Mouse (Mus musculus): ENCODE measurements at regions not wholly inside any gene's neighbourhood (a gene's known extent, or its start where the extent isn't known, plus 50 kb on each side); places are given as distances from the start of the nearest gene placed in this dataset.

DNA sequence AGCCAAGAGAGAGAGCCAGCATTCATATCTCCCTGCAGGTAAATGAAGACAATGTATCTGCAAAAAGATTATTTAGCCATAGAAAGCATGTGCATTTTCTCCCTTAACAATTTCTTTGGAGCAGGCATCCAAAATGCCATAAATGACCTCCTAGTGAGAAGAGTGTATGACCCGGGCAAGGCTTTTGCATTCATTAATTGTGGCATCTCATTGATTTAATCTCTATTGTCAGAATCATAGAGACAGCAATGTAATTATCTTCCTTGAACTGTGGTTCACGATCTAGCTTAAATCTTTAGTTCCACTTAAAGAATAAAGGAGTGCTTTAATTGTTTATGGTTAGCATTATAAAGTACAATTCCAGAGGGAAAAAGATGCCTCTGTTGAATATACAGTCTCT lies 190.5 kb upstream of the Prkd1 start:
- H3K4me2 ChIP-seq: no peak overlapping the region
- ATAC-seq (replicated peaks; ENCODE audit: low FRiP score) (no peak), DNase-seq (ENCODE audit: low spot score) (no peak)
- H3K9me3 ChIP-seq (ENCODE audit: control insufficient read depth, low read length): no peaks in the 10 kb centered on the region
- no peaks in the 10 kb centered on the region for H3K4me1 ChIP-seq (replicated peaks; ENCODE audit: control insufficient read depth, insufficient read depth, low read length)
- WGBS: 80% methylated on average over 2 of the region's 2 CpGs
- no peak overlapping the region for H3K27ac ChIP-seq (ENCODE audit: low read depth, low read length)
- H3K27me3 ChIP-seq (replicated peaks; ENCODE audit: control insufficient read depth, insufficient read depth, low read length): no peaks in the 10 kb centered on the region
- H3K4me3 ChIP-seq (ENCODE audit: low read depth, low read length): no peak overlapping the region
- H3K36me3 ChIP-seq (ENCODE audit: control insufficient read depth, insufficient read depth, low read length): no peaks in the 10 kb centered on the region
- H3K9ac ChIP-seq (ENCODE audit: low read depth, low read length): no peak overlapping the region

DNA sequence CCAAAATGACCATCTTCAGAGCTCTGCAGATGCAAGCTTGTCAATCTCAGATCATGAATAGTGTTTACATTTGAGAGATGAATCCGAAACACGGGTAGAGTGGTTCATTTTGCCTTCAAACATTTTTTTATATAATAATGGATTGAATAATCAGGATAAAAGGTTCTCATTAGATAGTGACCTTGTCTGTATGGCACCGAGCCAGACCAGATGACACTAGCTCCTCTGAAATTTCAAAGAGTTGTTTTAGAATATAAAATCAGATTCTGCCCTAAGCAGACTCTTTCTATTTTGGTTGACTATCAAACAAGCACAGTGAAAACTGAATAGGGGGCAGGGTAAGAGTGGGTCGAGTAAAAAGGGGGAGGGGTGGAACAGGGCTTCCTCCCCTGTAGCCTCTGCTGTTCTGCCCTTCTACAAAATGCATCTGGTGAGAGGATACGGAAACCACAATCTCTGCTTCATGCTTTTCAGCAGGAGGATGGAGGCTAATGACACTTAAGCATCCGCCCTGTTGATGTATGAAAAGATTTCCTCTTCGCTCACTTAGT lies 159.9 kb upstream of the Prkd1 start:
- Histone ChIP-seq H3K4me1 (replicated peaks; ENCODE audit: control insufficient read depth, insufficient read depth, low read length) (no peaks in the 10 kb centered on the region), H3K4me2 (no peak overlapping the region), H3K36me3 (ENCODE audit: control insufficient read depth, insufficient read depth, low read length) (no peaks in the 10 kb centered on the region), H3K27ac (ENCODE audit: low read depth, low read length) (no peak overlapping the region), H3K4me3 (ENCODE audit: low read depth, low read length) (no peak overlapping the region), H3K27me3 (replicated peaks; ENCODE audit: control insufficient read depth, insufficient read depth, low read length) (no peaks in the 10 kb centered on the region), H3K9me3 (ENCODE audit: control insufficient read depth, low read length) (no peaks in the 10 kb centered on the region), H3K9ac (ENCODE audit: low read depth, low read length) (no peak overlapping the region)
- WGBS: 72% methylated on average over 7 of the region's 7 CpGs
- ATAC-seq (replicated peaks; ENCODE audit: low FRiP score): no peak
- DNase-seq (ENCODE audit: low spot score): no peak

DNA sequence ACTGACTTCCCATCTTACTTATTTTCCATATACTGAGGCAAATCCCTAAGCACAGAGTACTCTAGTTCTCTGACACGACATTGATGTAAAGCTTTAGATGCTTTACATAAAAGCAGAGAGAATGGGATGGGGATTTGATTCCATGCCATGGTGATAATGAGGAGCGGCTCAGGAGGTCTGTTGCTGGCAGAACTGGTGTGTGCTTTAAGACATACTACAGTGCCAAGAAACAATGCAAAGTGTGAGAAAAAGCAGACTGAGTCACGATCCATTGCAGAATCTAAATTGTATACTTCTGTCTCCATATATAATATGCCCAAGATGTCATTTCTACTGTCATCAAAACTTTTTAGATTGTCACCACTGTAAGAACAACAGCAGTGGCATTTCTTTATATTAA lies 155.5 kb upstream of the Prkd1 start:
- Histone ChIP-seq H3K27me3 (replicated peaks; ENCODE audit: control insufficient read depth, insufficient read depth, low read length) (no peaks in the 10 kb centered on the region), H3K4me3 (ENCODE audit: low read depth, low read length) (no peak overlapping the region), H3K9me3 (ENCODE audit: control insufficient read depth, low read length) (no peaks in the 10 kb centered on the region), H3K27ac (ENCODE audit: low read depth, low read length) (no peak overlapping the region), H3K36me3 (ENCODE audit: control insufficient read depth, insufficient read depth, low read length) (no peaks in the 10 kb centered on the region), H3K4me1 (replicated peaks; ENCODE audit: control insufficient read depth, insufficient read depth, low read length) (no peaks in the 10 kb centered on the region), H3K9ac (ENCODE audit: low read depth, low read length) (no peak overlapping the region), H3K4me2 (no peak overlapping the region)
- DNase-seq (ENCODE audit: low spot score): no peak
- WGBS: 53% methylated on average over 3 of the region's 3 CpGs
- no peak for ATAC-seq (replicated peaks; ENCODE audit: low FRiP score)

DNA sequence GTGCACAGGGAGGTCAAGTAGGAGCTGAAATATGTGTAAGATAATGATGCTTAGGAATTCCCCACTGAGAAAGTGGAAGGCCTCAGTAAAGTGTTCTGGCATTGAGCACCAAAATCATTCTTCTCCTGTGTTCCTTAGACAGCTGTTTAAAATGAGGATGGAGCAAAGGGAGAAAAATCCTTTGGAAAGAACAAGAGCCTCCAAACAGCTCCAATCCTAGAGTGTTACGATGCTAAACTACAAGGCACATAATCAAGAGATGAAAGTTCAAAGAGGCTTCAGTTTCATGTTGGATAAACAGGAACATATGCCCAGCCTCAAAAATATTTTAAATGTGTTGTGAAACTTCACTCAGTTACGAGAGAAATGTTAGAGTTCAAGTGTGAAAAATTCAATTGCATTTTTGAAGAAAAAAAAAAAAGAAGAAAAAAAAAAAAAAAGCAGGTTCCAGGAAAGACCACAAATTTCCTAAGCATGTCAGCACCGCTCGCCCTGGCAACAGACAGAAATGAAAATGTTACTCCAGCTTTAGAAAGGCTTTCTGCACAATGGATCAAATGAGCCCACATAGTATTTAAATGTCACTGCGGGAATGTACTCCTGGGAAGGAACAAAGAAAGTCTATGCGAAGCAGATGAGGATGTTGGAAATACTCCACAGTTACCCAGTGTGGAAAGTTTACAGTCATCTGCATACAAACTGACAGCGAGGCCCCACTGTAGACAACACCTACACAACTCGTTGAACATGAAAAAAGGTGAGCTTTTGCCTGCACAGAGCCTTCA lies 116.5 kb upstream of the Prkd1 start:
- ATAC-seq (replicated peaks; ENCODE audit: low FRiP score): no peak
- DNase-seq (ENCODE audit: low spot score): no peak
- no peaks in the 10 kb centered on the region for H3K4me1 ChIP-seq (replicated peaks; ENCODE audit: control insufficient read depth, insufficient read depth, low read length)
- H3K27ac ChIP-seq (ENCODE audit: low read depth, low read length): no peak overlapping the region
- 70% methylated on average over 8 of the region's 8 CpGs for WGBS
- no peaks in the 10 kb centered on the region for H3K36me3 ChIP-seq (ENCODE audit: control insufficient read depth, insufficient read depth, low read length)
- no peak overlapping the region for H3K9ac ChIP-seq (ENCODE audit: low read depth, low read length)
- H3K4me3 ChIP-seq (ENCODE audit: low read depth, low read length): no peak overlapping the region
- no peaks in the 10 kb centered on the region for H3K27me3 ChIP-seq (replicated peaks; ENCODE audit: control insufficient read depth, insufficient read depth, low read length)
- H3K9me3 ChIP-seq (ENCODE audit: control insufficient read depth, low read length): no peaks in the 10 kb centered on the region
- no peak overlapping the region for H3K4me2 ChIP-seq

- Histone ChIP-seq H3K9ac (ENCODE audit: low read depth, low read length) (no peak overlapping the region), H3K4me2 (no peak overlapping the region), H3K27me3 (replicated peaks; ENCODE audit: control insufficient read depth, insufficient read depth, low read length) (no peaks in the 10 kb centered on the region), H3K4me3 (ENCODE audit: low read depth, low read length) (no peak overlapping the region), H3K36me3 (ENCODE audit: control insufficient read depth, insufficient read depth, low read length) (no peaks in the 10 kb centered on the region), H3K9me3 (ENCODE audit: control insufficient read depth, low read length) (no peaks in the 10 kb centered on the region), H3K4me1 (replicated peaks; ENCODE audit: control insufficient read depth, insufficient read depth, low read length) (no peaks in the 10 kb centered on the region), H3K27ac (ENCODE audit: low read depth, low read length) (no peak overlapping the region)
- 69% methylated on average over 2 of the region's 2 CpGs for WGBS
- ATAC-seq (replicated peaks; ENCODE audit: low FRiP score): no peak
- DNase-seq (ENCODE audit: low spot score): no peak
These were observed 115.6 kb upstream of the Prkd1 start for GRCm38 (mm10) chr12:50764457-50764856.

GRCm38 (mm10) chr12:50734135-50734534 lies 85.2 kb upstream of the Prkd1 start:
- no peak overlapping the region for H3K9ac ChIP-seq (ENCODE audit: low read depth, low read length)
- no peaks in the 10 kb centered on the region for H3K4me1 ChIP-seq (replicated peaks; ENCODE audit: control insufficient read depth, insufficient read depth, low read length)
- no peak overlapping the region for H3K4me2 ChIP-seq
- no peaks in the 10 kb centered on the region for H3K36me3 ChIP-seq (ENCODE audit: control insufficient read depth, insufficient read depth, low read length)
- no peaks in the 10 kb centered on the region for H3K27me3 ChIP-seq (replicated peaks; ENCODE audit: control insufficient read depth, insufficient read depth, low read length)
- ATAC-seq (replicated peaks; ENCODE audit: low FRiP score) (no peak), DNase-seq (ENCODE audit: low spot score) (no peak)
- H3K4me3 ChIP-seq (ENCODE audit: low read depth, low read length): no peak overlapping the region
- H3K9me3 ChIP-seq (ENCODE audit: control insufficient read depth, low read length): no peaks in the 10 kb centered on the region
- H3K27ac ChIP-seq (ENCODE audit: low read depth, low read length): no peak overlapping the region
- 79% methylated on average over 9 of the region's 9 CpGs for WGBS

GRCm38 (mm10) chr12:50712615-50713014 lies 63.7 kb upstream of the Prkd1 start:
- Histone ChIP-seq H3K4me3 (ENCODE audit: low read depth, low read length) (no peak overlapping the region), H3K36me3 (ENCODE audit: control insufficient read depth, insufficient read depth, low read length) (no peaks in the 10 kb centered on the region), H3K9ac (ENCODE audit: low read depth, low read length) (no peak overlapping the region), H3K9me3 (ENCODE audit: control insufficient read depth, low read length) (no peaks in the 10 kb centered on the region), H3K27me3 (replicated peaks; ENCODE audit: control insufficient read depth, insufficient read depth, low read length) (no peaks in the 10 kb centered on the region), H3K27ac (ENCODE audit: low read depth, low read length) (no peak overlapping the region), H3K4me1 (replicated peaks; ENCODE audit: control insufficient read depth, insufficient read depth, low read length) (no peaks in the 10 kb centered on the region), H3K4me2 (no peak overlapping the region)
- DNase-seq (ENCODE audit: low spot score) (no peak), ATAC-seq (replicated peaks; ENCODE audit: low FRiP score) (no peak)
- 76% methylated on average over 5 of the region's 5 CpGs for WGBS

DNA sequence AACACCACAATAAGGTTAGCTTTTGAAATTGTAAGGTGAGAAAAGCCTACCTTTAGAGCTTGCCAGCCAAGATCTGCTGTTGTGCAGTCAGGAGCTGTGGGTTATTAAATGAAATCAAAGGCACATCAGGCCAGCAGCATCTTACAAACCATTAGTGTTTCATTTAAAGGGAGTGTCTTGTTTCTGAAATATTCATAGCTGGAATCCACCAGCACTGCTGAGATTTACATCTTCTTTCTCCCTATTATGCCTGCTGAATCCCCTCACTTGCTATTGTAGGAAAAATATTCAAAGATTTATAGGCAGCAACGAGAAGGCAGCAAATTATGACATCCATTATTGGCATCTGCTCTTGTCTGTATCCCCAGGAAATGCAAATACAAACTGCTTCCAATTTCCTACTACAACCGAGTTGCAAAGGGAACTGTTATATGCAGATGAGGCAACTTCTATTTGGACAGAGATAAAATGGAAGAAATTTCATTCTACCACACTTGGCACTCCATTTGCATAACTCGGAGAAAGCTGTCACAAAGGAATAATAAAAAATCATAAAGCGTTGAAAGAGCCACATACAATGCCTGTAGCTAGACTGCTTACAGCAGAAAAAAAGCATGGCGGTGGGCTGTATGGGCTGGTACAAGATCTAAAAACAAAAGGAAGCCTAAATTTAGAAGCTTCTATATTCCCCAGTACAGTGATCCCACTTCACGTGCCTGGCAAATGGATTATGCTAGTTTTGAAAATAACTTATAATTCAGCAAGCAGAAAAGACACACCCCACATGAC lies 60.3 kb upstream of the Prkd1 start:
- Histone ChIP-seq H3K4me1 (replicated peaks; ENCODE audit: control insufficient read depth, insufficient read depth, low read length) (no peaks in the 10 kb centered on the region), H3K27me3 (replicated peaks; ENCODE audit: control insufficient read depth, insufficient read depth, low read length) (no peaks in the 10 kb centered on the region), H3K4me2 (no peak overlapping the region), H3K27ac (ENCODE audit: low read depth, low read length) (no peak overlapping the region), H3K4me3 (ENCODE audit: low read depth, low read length) (no peak overlapping the region), H3K9ac (ENCODE audit: low read depth, low read length) (no peak overlapping the region), H3K9me3 (ENCODE audit: control insufficient read depth, low read length) (no peaks in the 10 kb centered on the region), H3K36me3 (ENCODE audit: control insufficient read depth, insufficient read depth, low read length) (no peaks in the 10 kb centered on the region)
- WGBS: 79% methylated on average over 6 of the region's 6 CpGs
- no peak for DNase-seq (ENCODE audit: low spot score)
- ATAC-seq (replicated peaks; ENCODE audit: low FRiP score): no peak
